Mouse (Mus musculus): ENCODE data around the gene Slc16a10. TPM values are rescaled to one million over a fixed set of nuclear protein-coding genes. Genes with fewer than 3 reads are reported as not detected.
A peak's percentile ranks its signal among the peaks of the same experiment; 100 is the strongest.

Slc16a10 gene
- polyA plus RNA-seq, 1 experiment from 2014 or later, result 6.2 TPM

DNA sequence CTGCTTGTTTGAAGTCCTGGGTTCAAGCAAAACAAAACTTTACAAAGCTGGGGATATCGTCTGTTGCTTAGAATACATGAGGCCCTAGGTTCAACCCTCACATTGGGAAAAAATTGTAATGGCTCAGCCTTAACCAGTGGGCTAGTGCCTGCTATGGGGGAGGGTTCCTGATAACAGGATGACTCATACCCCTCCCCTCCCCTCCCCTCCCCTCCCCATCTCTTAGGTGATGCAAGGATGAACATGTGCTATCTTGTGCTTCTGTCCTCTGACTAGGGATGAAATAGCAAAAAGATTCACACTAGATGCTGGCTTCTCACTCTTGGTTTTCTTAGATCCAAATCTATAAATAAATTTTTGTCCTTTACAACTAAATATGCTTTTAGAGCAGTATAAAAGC, 2.8 kb upstream of the Slc16a10 start:
- Histone ChIP-seq H3K9ac (ENCODE audit: low read length) (no peak overlapping the region), H3K27me3 (ENCODE audit: control insufficient read depth, insufficient read depth, low read length) (peaks cover 6% of the 10 kb centered on the region; the same call in 1 of the 2 replicates), H3K36me3 (ENCODE audit: control insufficient read depth, insufficient read depth, low read length) (no peaks in the 10 kb centered on the region), H3K9me3 (ENCODE audit: control insufficient read depth, low read length) (no peaks in the 10 kb centered on the region), H3K27ac (ENCODE audit: low read depth, low read length) (no peak overlapping the region), H3K4me2 (ENCODE audit: low read depth, low read length, severe bottlenecking) (no peak overlapping the region), H3K4me1 (replicated peaks; ENCODE audit: control insufficient read depth, insufficient read depth, low read length) (no peaks in the 10 kb centered on the region), H3K4me3 (ENCODE audit: low read depth, low read length) (no peak overlapping the region)
- WGBS, result 92% methylated on average over 1 of the region's 1 CpGs
- no peak for DNase-seq (ENCODE audit: low spot score)
- no peak for ATAC-seq (replicated peaks; ENCODE audit: low FRiP score)

DNA sequence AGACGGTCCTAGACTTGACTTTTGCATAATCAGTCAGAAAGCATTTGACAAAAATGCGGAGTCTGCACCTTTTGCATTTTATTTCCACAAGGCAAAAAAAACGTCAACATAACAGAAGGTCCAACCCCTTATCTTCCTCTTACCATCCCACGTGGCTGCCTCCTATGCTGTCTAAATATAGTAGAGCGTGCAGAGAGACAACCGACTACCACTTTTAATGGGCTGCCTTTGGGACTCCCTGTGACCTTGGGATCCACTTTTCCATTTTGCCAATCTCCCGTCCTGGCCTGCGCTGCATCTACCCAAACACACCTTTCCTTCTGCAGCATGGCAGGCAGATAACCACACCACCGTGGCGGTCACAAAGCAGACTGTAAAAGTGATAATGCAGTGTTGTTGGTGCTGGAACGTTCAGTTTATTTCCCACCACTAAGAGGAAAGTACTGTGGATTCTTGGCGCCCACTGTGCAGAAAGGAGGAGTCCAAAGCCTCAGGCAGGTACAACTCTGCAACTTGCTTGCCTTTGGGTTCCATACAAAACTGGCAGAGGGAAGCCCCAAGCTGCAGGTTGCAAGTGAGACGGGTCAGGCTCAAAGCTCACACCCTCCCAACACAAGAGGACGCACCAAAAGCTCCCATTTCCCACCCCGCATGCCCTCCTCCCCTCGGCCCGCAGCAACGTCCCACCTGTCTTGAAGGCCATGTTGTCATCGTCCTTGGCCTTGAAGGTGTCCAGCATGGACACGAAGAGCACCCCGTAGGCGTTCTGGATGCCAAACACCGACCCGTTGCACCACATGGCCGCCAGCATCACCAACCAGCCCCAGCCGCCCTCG, 824 bp downstream of the Slc16a10 start:
- H3K36me3 ChIP-seq (ENCODE audit: control insufficient read depth, insufficient read depth, low read length), result no peaks in the 10 kb centered on the region
- H3K4me2 ChIP-seq (ENCODE audit: low read depth, low read length, severe bottlenecking), result peak overlapping the region; percentile 91
- H3K27ac ChIP-seq (ENCODE audit: low read depth, low read length), result no peak overlapping the region
- no peaks in the 10 kb centered on the region for H3K4me1 ChIP-seq (replicated peaks; ENCODE audit: control insufficient read depth, insufficient read depth, low read length)
- no peak for DNase-seq (ENCODE audit: low spot score)
- H3K27me3 ChIP-seq (ENCODE audit: control insufficient read depth, insufficient read depth, low read length), result peaks cover 6% of the 10 kb centered on the region; the same call in 1 of the 2 replicates
- no peaks in the 10 kb centered on the region for H3K9me3 ChIP-seq (ENCODE audit: control insufficient read depth, low read length)
- H3K9ac ChIP-seq (ENCODE audit: low read length), result peak overlapping the region; percentile 65
- H3K4me3 ChIP-seq (ENCODE audit: low read depth, low read length), result peak overlapping the region; percentile 55
- WGBS, result 32% methylated on average over 27 of the region's 27 CpGs
- ATAC-seq (replicated peaks; ENCODE audit: low FRiP score), result peak; percentile 22; the same call in 1 of the 2 replicates

DNA sequence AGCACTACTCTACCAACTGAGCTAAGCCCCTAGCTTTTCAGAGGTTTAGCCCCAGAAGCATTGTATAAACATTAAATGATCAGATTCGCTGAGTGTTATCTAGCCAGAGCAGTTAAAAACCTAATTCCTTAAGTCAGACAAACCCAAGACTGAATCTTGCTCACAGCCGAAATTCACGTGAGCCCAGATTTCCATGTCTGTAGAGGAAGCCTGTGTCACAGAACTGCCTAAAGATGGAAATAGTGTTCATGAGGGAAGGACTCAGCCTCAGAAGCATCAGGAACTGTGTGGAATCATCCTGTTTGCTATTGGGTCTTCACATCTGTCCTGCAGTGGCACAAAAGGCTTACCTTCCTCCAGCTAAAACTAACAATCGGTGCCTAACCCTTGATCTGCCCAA, 2.4 kb downstream of the Slc16a10 start:
- Histone ChIP-seq H3K9ac (ENCODE audit: low read length) (no peak overlapping the region), H3K27me3 (ENCODE audit: control insufficient read depth, insufficient read depth, low read length) (peaks cover 6% of the 10 kb centered on the region; the same call in 1 of the 2 replicates), H3K27ac (ENCODE audit: low read depth, low read length) (no peak overlapping the region), H3K4me3 (ENCODE audit: low read depth, low read length) (no peak overlapping the region), H3K9me3 (ENCODE audit: control insufficient read depth, low read length) (no peaks in the 10 kb centered on the region), H3K4me1 (replicated peaks; ENCODE audit: control insufficient read depth, insufficient read depth, low read length) (no peaks in the 10 kb centered on the region), H3K4me2 (ENCODE audit: low read depth, low read length, severe bottlenecking) (no peak overlapping the region), H3K36me3 (ENCODE audit: control insufficient read depth, insufficient read depth, low read length) (no peaks in the 10 kb centered on the region)
- no peak for ATAC-seq (replicated peaks; ENCODE audit: low FRiP score)
- DNase-seq (ENCODE audit: low spot score), result no peak
- 89% methylated on average over 4 of the region's 4 CpGs for WGBS

DNA sequence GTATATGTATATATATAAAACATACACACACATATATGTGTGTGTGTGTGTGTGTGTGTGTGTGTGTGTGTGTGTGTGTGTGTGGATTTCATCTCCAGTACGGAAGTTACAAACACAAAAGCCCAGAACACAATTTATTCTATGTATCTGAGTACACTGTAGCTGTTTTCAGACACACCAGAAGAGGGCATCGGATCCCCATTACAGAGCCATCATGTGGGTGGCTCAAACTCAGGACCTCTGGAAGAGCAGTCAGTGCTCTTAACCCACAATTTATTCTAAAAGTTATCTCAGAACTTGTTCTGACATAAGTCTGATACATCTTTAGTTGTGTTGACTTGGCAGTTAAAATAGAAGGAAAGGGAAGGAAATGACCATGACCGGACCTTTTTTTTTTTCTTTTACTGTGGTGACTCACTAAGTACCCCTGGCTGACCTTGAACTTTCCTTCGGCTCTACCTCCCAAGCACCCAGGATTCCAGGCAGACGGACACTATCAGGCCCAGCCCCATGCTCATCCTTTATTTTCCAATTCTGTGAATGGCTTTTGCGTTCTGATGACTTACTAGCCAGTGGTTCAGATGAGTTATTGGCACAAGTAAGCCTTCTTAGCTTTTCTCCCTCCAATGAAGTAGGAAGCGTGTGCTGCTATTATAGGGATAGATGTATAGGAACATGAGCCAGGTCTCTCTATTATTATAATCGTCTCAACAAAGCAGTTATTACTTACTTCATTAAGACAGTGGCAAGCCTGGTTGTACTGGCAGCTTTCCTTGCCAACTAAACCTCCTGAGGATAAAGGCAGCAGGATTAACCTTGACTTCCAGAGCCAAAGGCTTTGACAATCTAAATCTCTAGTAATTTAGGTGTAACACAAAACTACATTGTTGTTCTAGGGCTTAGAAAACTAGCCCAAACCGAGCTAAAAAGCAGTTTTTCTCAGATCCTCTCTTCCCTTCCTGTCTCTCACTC, 6.0 kb downstream of the Slc16a10 start:
- peaks cover 3% of the 10 kb centered on the region; the same call in 1 of the 2 replicates for H3K27me3 ChIP-seq (ENCODE audit: control insufficient read depth, insufficient read depth, low read length)
- H3K9me3 ChIP-seq (ENCODE audit: control insufficient read depth, low read length), result no peaks in the 10 kb centered on the region
- H3K9ac ChIP-seq (ENCODE audit: low read length), result no peak overlapping the region
- no peak overlapping the region for H3K4me2 ChIP-seq (ENCODE audit: low read depth, low read length, severe bottlenecking)
- H3K27ac ChIP-seq (ENCODE audit: low read depth, low read length), result no peak overlapping the region
- no peaks in the 10 kb centered on the region for H3K4me1 ChIP-seq (replicated peaks; ENCODE audit: control insufficient read depth, insufficient read depth, low read length)
- H3K36me3 ChIP-seq (ENCODE audit: control insufficient read depth, insufficient read depth, low read length), result no peaks in the 10 kb centered on the region
- 83% methylated on average over 9 of the region's 9 CpGs for WGBS
- DNase-seq (ENCODE audit: low spot score), result no peak
- H3K4me3 ChIP-seq (ENCODE audit: low read depth, low read length), result no peak overlapping the region
- no peak for ATAC-seq (replicated peaks; ENCODE audit: low FRiP score)

DNA sequence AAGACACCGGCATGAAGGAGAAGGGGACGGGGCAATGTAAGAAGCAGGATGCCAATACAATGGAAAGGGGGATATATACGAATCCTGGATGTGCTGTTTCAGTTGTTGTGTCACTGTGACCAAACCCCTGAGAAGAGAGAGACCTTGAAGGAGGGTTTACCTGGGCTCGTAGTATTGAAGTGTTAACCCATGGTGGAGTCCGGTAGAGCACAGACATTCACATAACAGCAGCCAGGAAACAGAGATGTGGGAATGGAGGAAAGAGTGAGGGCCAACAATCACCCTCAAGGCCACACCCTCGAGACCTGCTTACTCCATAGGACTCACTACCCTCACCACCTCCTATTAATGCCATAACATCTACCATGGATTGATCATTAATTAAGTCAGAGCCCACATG, 7.2 kb downstream of the Slc16a10 start:
- Histone ChIP-seq H3K9me3 (ENCODE audit: control insufficient read depth, low read length) (no peaks in the 10 kb centered on the region), H3K9ac (ENCODE audit: low read length) (no peak overlapping the region), H3K4me2 (ENCODE audit: low read depth, low read length, severe bottlenecking) (no peak overlapping the region), H3K4me1 (replicated peaks; ENCODE audit: control insufficient read depth, insufficient read depth, low read length) (no peaks in the 10 kb centered on the region), H3K27me3 (ENCODE audit: control insufficient read depth, insufficient read depth, low read length) (no peaks in the 10 kb centered on the region), H3K36me3 (ENCODE audit: control insufficient read depth, insufficient read depth, low read length) (no peaks in the 10 kb centered on the region), H3K27ac (ENCODE audit: low read depth, low read length) (no peak overlapping the region), H3K4me3 (ENCODE audit: low read depth, low read length) (no peak overlapping the region)
- ATAC-seq (replicated peaks; ENCODE audit: low FRiP score), result no peak
- 87% methylated on average over 6 of the region's 6 CpGs for WGBS
- no peak for DNase-seq (ENCODE audit: low spot score)

DNA sequence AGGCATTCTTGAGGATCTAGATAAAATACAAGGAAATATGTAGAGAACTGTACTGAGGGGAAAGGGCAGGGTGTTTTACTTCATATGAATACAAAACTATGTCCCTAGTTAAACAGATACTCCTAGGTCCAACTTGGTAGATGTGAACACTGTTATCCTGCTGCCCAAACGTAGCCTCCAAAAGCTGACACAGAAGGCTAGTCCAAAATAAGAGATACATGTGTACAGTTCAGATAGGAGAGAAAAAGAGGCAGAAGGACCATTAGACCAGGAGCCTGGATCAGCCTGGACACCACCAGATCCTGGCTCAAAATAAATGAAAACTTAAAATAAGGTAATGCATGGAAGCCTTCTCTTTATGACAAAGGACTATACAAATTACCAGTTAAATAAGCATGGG, 8.4 kb downstream of the Slc16a10 start:
- Histone ChIP-seq H3K4me2 (ENCODE audit: low read depth, low read length, severe bottlenecking) (no peak overlapping the region), H3K9me3 (ENCODE audit: control insufficient read depth, low read length) (no peaks in the 10 kb centered on the region), H3K4me1 (replicated peaks; ENCODE audit: control insufficient read depth, insufficient read depth, low read length) (no peaks in the 10 kb centered on the region), H3K9ac (ENCODE audit: low read length) (no peak overlapping the region), H3K27me3 (ENCODE audit: control insufficient read depth, insufficient read depth, low read length) (no peaks in the 10 kb centered on the region), H3K4me3 (ENCODE audit: low read depth, low read length) (no peak overlapping the region), H3K27ac (ENCODE audit: low read depth, low read length) (no peak overlapping the region), H3K36me3 (ENCODE audit: control insufficient read depth, insufficient read depth, low read length) (no peaks in the 10 kb centered on the region)
- 90% methylated on average over 1 of the region's 1 CpGs for WGBS
- ATAC-seq (replicated peaks; ENCODE audit: low FRiP score) (no peak), DNase-seq (ENCODE audit: low spot score) (no peak)

DNA sequence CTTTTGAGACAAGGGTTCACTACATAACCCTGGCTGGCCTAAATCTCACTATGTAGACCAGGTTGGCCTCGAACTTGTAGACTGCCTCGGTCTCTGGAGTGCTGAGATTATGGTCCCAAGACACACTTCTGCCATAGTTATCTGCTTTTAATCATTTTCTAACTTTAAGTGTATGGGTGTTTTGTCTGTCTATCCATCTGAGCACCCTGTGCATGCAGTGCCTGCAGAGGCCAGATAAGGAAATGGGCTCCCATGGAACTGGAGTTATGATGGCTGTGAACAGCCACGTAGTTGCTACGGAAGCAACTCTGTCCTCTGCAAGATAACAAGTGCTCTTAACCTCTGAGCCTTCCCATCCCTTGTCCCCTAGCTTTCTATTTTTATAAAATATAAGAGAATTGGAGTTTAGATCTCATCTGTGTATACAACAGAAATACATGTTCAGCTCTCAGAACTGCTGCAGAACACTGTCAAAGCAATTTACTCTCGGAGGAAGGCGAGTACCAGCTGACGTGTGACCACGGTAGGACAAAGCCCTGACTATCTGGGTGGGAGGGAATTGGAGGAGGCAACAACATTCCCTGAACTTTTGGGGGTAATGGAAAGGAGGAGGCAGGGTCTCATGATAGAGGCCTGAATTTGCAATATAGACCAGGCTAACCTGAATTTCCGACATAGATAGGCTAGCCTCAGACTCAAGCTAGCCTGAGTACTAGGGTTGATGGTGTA, 10.2 kb downstream of the Slc16a10 start:
- no peak for ATAC-seq (replicated peaks; ENCODE audit: low FRiP score)
- no peak overlapping the region for H3K27ac ChIP-seq (ENCODE audit: low read depth, low read length)
- H3K27me3 ChIP-seq (ENCODE audit: control insufficient read depth, insufficient read depth, low read length), result no peaks in the 10 kb centered on the region
- H3K4me2 ChIP-seq (ENCODE audit: low read depth, low read length, severe bottlenecking), result no peak overlapping the region
- no peak overlapping the region for H3K4me3 ChIP-seq (ENCODE audit: low read depth, low read length)
- H3K4me1 ChIP-seq (replicated peaks; ENCODE audit: control insufficient read depth, insufficient read depth, low read length), result no peaks in the 10 kb centered on the region
- 88% methylated on average over 9 of the region's 9 CpGs for WGBS
- DNase-seq (ENCODE audit: low spot score), result no peak
- H3K9ac ChIP-seq (ENCODE audit: low read length), result no peak overlapping the region
- H3K9me3 ChIP-seq (ENCODE audit: control insufficient read depth, low read length), result no peaks in the 10 kb centered on the region
- H3K36me3 ChIP-seq (ENCODE audit: control insufficient read depth, insufficient read depth, low read length), result no peaks in the 10 kb centered on the region

DNA sequence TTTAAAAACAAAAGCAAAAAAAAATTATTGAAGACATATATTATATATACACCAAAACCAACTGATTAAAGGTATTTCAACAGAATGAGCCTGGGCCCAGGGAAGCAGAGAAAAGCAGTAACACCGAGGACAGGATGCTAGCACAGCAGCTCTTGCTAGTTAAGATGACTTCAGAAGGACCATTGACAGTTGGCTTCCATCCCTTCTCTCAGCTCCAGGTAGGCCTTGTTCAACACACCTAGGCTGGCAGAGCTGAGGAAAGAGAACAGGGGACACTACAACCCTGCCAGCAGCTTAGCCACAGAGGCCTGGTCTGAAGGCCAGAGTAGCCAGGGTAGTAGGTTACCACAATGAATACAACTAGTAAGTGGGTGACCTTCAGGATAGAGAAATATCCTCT, 11.9 kb downstream of the Slc16a10 start:
- no peak for ATAC-seq (replicated peaks; ENCODE audit: low FRiP score)
- no peak for DNase-seq (ENCODE audit: low spot score)
- H3K4me1 ChIP-seq (replicated peaks; ENCODE audit: control insufficient read depth, insufficient read depth, low read length), result no peaks in the 10 kb centered on the region
- no peak overlapping the region for H3K4me3 ChIP-seq (ENCODE audit: low read depth, low read length)
- H3K9me3 ChIP-seq (ENCODE audit: control insufficient read depth, low read length), result no peaks in the 10 kb centered on the region
- no peak overlapping the region for H3K27ac ChIP-seq (ENCODE audit: low read depth, low read length)
- H3K9ac ChIP-seq (ENCODE audit: low read length), result no peak overlapping the region
- no peaks in the 10 kb centered on the region for H3K27me3 ChIP-seq (ENCODE audit: control insufficient read depth, insufficient read depth, low read length)
- no peak overlapping the region for H3K4me2 ChIP-seq (ENCODE audit: low read depth, low read length, severe bottlenecking)
- no peaks in the 10 kb centered on the region for H3K36me3 ChIP-seq (ENCODE audit: control insufficient read depth, insufficient read depth, low read length)
- WGBS, result 85% methylated on average over 1 of the region's 1 CpGs
